Mouse (Mus musculus) layer of hippocampus, adult 9-11 months (tissue): Measurements from ENCODE around the gene Tmc3.

ENCODE experiments used
- DNase-seq: peaks from one replicate; pipeline ENCODE4 v3.0.0; 2022

Gene Tmc3

DNA sequence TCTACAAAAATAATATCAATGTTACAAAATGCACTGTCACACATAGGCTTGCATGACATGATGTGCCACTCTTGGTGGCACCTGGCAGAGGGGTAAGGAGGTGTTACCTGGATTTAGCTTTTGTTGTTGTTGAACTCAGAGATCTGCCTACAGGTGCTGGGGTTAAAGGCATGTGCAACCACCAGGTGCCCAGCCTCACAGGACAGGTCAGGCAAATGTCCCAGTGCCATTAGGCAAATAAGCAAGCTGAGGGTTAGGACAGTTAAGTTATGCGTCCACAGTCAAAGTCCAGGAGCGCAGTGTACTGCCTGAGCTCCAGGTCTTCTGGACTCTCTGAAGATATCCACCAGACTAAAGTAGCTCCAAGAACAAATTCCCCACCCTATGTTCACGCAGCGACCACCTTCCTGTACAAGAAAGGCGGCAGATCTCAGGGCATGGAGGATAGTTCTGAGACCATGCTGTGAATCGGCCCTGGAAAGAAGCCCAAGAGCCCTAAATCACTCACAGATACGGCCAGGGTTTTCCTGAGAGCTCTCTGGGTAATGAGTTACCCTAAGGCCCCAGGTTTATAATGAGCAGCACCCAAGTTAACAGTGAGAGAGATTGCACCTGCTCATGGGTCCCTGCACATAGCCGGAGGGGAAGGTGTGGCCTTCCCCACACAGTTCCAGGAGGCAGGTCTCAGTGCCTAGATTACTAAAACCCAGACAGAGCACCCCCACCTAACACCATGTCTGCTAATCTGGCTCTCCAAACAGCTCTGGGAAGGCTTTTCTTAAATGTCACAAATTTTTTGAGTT lies 53.3 kb downstream of the Tmc3 start:
- DNase-seq, result no peak

GRCm38 (mm10) chr7:83639084-83639483 lies 54.4 kb downstream of the Tmc3 start:
- DNase-seq, result no peak

GRCm38 (mm10) chr7:83640581-83640980 lies 55.9 kb downstream of the Tmc3 start:
- no peak for DNase-seq

- no peak for DNase-seq
Measured at GRCm38 (mm10) chr7:83641163-83641562, 56.4 kb downstream of the Tmc3 start.

DNA sequence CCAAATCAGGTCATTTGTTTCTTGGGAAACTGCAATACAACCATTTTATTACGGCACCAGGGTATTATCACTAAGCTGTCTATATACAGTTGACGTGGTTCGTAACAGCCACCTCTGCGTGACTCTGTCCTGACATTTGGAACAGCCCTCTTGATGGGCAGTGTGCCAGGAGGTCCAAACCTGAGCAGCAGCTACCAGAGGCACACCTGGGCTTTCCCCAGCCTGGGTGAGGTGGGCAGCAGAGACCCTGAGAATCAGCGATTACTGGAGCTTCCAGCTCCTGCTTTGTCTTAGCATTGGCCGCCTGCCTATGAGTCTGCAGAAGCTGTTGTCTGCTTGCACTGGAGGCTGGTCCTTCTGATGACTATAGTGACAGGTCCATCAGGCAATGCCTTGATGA lies 58.9 kb downstream of the Tmc3 start:
- DNase-seq, result no peak

GRCm38 (mm10) chr7:83644761-83645160 lies 60.0 kb downstream of the Tmc3 start:
- no peak for DNase-seq

DNA sequence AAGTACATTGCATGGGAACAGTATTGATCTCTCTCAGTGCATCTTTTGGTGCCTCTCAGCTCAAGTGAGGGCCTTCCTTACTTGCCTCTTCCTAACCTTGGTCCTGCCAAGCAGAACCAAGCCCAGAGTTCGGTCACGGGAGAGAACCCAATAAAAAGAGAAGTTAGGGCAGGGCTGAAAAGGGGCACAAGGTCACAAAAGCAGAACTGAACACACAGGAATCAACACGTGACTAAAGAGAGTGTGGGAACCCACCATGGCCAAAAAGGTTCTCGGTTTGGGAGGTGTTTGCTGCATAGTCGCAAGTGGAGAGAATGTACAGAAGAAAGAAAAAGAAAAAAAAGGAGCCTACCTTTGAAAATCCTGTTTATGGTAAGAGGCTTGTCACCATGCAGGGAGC lies 60.7 kb downstream of the Tmc3 start:
- peak; percentile 50 for DNase-seq

- DNase-seq, result no peak
Measured at GRCm38 (mm10) chr7:83648807-83649206, 64.1 kb downstream of the Tmc3 start.

- no peak for DNase-seq
Measured at GRCm38 (mm10) chr7:83650638-83651037, 65.9 kb downstream of the Tmc3 start.

DNA sequence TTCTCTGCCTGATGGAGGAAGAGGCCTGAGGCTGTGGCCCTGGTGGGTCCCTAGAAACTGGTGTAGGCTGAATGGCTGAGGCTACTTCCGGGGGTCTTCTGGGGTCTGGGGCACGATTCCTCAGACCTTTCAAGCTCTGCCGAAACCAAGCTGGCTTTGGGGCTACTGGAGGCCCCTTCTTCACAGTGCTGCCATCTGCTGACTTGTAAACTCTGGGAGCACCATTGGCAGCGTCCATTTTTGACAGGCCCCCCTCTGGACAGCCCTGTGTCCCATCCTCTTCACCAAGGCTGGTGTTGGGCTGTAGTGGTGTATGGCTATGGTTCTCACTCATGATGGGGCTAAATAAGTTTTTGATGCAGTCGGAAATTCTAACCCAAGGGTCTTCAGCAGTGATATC lies 67.8 kb downstream of the Tmc3 start:
- DNase-seq, result no peak

- DNase-seq, result no peak
Measured at GRCm38 (mm10) chr7:83653605-83654051, 68.9 kb downstream of the Tmc3 start.

- no peak for DNase-seq
Measured at GRCm38 (mm10) chr7:83654196-83654595, 69.5 kb downstream of the Tmc3 start.

GRCm38 (mm10) chr7:83654938-83655630 lies 70.4 kb downstream of the Tmc3 start:
- peak; percentile 34 for DNase-seq

DNA sequence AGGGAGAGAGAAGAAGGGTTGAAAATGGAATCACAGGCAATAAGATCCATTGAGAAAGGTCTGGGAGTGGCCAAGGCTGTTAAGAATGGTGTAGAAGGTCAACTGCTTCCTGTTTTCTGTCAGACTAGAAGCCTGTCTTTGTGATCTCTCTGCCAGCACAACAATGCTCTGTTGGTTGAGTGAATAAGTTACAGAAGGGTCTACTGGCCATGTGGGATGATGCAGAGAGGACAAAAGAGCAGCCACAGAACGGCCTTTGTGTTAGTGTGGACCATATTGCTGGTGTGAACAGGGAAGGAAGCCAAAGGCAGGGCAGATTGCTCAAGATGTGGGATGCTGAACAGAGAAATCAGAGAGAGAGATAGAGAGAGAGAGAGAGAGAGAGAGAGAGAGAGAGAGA lies 74.0 kb downstream of the Tmc3 start:
- DNase-seq, result peak; percentile 49

DNA sequence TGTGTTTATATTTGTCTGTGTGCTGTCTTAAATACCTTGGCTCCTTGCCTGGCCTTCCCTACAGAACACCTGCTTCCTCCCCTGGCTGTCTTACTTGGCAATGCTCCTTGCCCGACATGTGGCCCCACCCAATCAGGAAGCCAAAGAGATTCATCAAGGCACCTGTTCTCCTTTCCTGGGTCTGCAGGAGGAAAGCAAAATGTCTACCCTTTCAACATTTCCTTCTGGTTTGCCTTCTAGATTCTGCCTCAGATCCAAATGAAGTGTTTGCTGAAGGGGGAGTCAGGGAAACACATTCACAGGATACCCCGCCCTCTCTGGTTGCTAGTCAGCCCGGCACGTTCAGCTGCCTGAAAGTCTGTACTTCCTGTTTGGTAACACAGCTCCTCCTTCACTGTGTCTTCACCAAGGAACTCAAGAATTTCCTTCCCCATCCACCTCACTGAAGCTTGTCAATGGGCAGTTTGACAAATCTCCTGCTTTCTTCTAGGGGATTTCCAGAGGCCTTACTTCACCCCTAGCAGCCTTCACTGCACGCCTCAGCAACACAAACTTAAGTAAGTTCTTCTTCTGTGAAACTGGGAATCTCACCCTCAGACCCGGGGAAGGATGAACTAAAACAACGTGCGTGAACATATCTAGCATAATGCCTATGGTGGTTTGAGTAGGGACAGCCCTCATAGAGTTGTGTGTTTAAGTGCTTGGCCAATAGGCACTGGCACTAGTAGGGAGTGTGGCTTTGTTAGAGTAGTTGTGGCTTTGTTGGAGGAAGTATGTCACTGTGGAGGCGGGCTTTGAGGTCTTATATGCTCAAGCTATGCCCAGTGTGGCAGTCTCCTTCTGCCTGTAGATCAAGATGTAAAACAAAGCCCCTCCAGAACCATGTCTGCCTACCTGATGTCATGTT lies 74.7 kb downstream of the Tmc3 start:
- peak; percentile 43 for DNase-seq

DNA sequence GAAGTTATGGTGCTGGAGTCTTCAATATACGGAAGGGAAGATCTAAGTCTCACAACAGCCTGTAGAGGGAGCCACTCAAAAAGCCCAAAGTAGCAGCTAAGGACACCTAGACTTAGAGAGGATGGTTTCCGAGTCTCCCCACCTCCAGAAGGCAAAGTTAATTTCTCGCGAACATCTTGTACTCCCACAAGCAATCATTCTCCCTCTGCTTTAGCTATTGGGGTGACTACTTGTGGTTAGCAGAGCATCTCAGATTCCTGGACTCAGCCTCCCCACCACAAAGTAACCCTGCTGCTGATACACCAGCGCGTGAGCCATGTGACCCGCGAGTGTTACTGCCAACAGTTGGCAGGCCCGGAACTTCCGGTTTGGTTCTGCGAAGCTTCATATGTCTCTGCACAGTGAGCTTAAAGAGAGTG lies 75.6 kb downstream of the Tmc3 start:
- DNase-seq, result no peak

DNA sequence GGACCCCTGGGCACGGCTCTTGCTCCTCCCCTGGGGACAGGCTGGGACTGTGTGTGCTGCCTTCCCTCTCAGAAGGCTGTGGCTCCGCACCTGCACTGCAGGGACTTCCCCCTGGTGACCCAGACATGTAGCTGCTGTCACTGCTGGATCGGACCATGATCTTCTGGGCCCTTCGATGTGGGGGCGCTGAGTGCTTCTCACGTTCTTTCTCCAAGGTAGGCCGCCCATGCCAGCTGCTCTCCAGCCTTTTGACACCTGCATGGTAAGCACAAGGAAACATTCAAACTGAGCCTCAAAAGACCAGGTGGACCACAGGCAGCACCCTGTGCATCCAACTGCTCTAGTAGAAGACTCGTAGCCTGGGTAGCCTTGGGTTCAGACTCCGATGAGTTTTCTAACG lies 76.3 kb downstream of the Tmc3 start:
- DNase-seq, result no peak

DNA sequence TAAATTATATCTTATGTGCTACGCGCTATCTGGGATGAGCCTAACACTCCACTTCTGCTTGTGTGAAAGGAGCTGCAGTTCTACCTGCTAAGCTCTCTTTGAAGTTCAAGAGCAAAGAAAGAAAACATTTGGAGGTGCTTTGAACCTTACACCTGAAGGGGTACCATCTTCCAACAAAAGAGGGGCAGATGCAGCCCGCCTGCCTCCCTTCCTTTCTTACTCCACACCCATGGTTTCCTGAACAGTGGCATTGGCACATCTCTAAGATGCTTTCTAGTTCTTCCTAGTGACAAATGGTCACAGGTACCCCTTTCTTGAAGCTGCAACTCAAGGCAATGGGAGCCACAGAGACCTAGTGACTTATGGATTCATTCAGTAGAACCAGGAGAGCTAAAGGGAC lies 77.0 kb downstream of the Tmc3 start:
- DNase-seq, result no peak

GRCm38 (mm10) chr7:83662711-83663375 lies 78.1 kb downstream of the Tmc3 start:
- peak; percentile 66 for DNase-seq

DNA sequence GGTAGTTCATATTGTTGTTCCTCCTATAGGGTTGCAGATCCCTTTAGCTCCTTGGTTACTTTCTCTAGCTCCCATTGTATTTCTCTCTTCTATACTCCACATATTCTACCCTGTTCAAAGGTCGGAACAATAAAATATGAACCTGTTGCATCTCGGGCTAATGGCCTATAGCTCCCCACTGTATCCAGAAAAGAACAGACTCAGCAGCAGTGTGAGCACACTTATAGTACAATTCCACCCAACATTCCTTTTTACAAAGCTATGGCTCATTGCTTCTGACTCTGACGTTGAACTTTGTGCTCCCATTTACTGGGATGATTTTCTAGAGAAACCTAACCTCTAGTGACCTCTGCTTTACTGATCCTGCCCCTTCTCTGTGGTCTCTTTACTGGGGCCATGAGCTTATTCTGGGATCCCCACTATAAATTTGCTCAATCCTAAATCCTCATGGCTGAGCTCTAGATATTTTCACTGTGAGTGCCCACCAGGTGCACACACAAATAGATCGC lies 81.4 kb downstream of the Tmc3 start:
- no peak for DNase-seq

GRCm38 (mm10) chr7:83667936-83668645 lies 83.4 kb downstream of the Tmc3 start:
- DNase-seq, result no peak

GRCm38 (mm10) chr7:83668724-83669123 lies 84.0 kb downstream of the Tmc3 start:
- peak; percentile 38 for DNase-seq
